Mouse (Mus musculus) small intestine, adult 10 weeks (tissue): ENCODE results near the gene Gabrg2. TPM values are rescaled to one million over a fixed set of nuclear protein-coding genes. Genes with fewer than 3 reads are reported as not detected.

Experiments used
- polyA plus RNA-seq: library from polyadenylated mRNA; stranded (reverse); fragments of 350-450 nt; fragmentation: Illumina TruSeq; extraction: RNeasy Lipid Tissue Mini Kit (QIAGEN cat#74804); gene quantifications from one replicate; pipeline ENCODE4 v1.2.3, GENCODE M21; 2014; ENCODE audit warnings: low replicate concordance

The Gabrg2 gene
- 0.71 TPM for polyA plus RNA-seq

DNA sequence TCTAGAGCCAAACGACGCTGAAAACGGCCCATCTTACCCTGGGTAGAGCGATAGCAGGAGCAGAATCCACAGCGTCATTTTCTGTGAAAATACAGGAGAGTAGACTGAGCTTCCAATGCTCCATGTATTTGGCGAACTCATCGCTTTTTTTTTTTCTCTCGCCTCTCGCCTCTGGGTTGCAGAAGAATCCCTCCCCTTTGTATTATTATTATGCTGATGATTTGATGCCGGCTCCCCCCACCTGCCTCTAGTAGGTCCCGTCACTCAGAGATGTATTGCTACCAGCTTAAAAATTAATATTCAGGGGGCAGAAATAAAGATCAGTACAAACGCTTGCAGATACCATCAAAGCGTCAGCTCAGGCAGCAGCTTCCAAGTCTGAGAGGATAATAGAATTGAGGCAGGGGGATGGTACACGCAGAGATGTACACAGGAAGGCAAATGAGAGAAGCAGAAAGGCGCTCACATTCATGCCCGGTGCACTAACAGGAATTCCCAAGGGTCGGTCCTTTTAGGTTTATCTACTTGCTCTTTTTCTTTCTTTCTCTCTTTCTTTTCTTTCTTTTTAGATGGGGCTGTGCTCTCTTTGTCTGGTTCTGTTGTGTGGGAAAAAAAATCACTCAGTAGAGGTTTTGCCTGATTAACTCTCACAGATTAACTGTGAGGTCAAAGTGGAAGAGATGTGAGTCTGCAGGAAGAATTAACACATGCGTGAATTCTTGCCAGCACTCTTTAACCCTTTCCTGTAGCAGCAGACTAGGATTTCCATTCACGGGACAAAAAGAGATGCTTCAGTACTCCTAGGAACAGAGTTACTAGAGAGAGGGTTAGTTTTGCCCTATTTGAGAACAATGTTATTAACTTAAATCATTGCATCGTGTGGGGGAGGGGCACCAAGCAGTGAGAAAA is at the start of gene Gabrg2:
Gene Gabrg2, minus strand, starts transcription at position 668 of the 909 bp plus-strand sequence.

Other genes starting within 250 kb of the Gabrg2 start
- gene Gabra1, start 182.1 kb upstream of the Gabrg2 start, polyA plus RNA-seq = 0.82 TPM